Mouse (Mus musculus) forebrain, embryonic 11.5 days (tissue): ENCODE measurements around the gene Tcap. TPM values are rescaled to one million over a fixed set of nuclear protein-coding genes. Genes with fewer than 3 reads are reported as not detected.

Experiments used
- ATAC-seq: fragments of 200-750 bp; cut with Nextera tagmentation; replicated peaks from 2 replicates; pipeline ENCODE4 v1.8.0; 2017; ENCODE audit warnings: moderate TSS enrichment; ENCODE audit not compliant: low FRiP score
- DNase-seq: peaks from one replicate; pipeline ENCODE4 v3.0.0-alpha.2; 2017; ENCODE audit warnings: low spot score
- H3K27ac ChIP-seq: fragments of 300-500 bp; sonication (generic); 2 replicates; pipeline ENCODE4 v1.5.1; 2014; ENCODE audit warnings: low read depth, low read length
- H3K27me3 ChIP-seq: fragments of 300-500 bp; sonication (generic); 2 replicates; pipeline ENCODE4 v1.6.1; 2014; ENCODE audit warnings: mild to moderate bottlenecking, low read length, mixed read lengths; ENCODE audit not compliant: control insufficient read depth, insufficient read depth
- H3K36me3 ChIP-seq: fragments of 300-500 bp; sonication (generic); 2 replicates; pipeline ENCODE4 v1.6.1; 2014; ENCODE audit warnings: mild to moderate bottlenecking, low read length, moderate library complexity, mixed read lengths; ENCODE audit not compliant: control insufficient read depth, insufficient read depth
- H3K4me1 ChIP-seq: fragments of 300-500 bp; sonication (generic); replicated peaks from 2 replicates; pipeline ENCODE4 v1.6.1; 2014; ENCODE audit warnings: low read length, mixed read lengths; ENCODE audit not compliant: control insufficient read depth, insufficient read depth
- H3K4me2 ChIP-seq: fragments of 300-500 bp; sonication (generic); 2 replicates; pipeline ENCODE4 v1.6.1; 2014; ENCODE audit warnings: low read depth, mild to moderate bottlenecking, low read length, moderate library complexity, mixed read lengths; ENCODE audit not compliant: severe bottlenecking
- H3K4me3 ChIP-seq: fragments of 300-500 bp; sonication (generic); 2 replicates; pipeline ENCODE4 v1.5.1; 2014; ENCODE audit warnings: low read depth, low read length
- H3K9ac ChIP-seq: fragments of 300-500 bp; sonication (generic); 2 replicates; pipeline ENCODE4 v1.6.1; 2014; ENCODE audit warnings: low read length
- H3K9me3 ChIP-seq: fragments of 300-500 bp; sonication (generic); 2 replicates; pipeline ENCODE4 v1.6.1; 2016; ENCODE audit warnings: low read length, mixed read lengths; ENCODE audit not compliant: control insufficient read depth
- WGBS: fragments of 180-500 bp; shearing (Covaris S2); extraction: QIAGEN DNeasy Blood & Tissue Kit; methylation state at CpG from one replicate; pipeline ENCODE4 v1.1.7; 2014; 5-methylcytosine and 5-hydroxymethylcytosine counted together
- polyA plus RNA-seq: library from polyadenylated mRNA; unstranded; fragments of >200 nt; fragmentation: Nextera tagmentation; extraction: Ambion mirVana; gene quantifications from 2 replicates; pipeline ENCODE4 v1.2.1, GENCODE M21; 2014

The Tcap gene
- polyA plus RNA-seq, 1 experiment from 2014 or later, result not detected

- Histone ChIP-seq H3K4me2 (peak overlapping the region; percentile 21), H3K9me3 (no peaks in the 10 kb centered on the region), H3K36me3 (peaks cover 4% of the 10 kb centered on the region; the same call in 1 of the 2 replicates), H3K4me3 (no peak overlapping the region), H3K4me1 (peaks cover 14% of the 10 kb centered on the region), H3K27ac (peak overlapping the region; percentile 58), H3K9ac (0 out of 2 replicates have a peak overlapping the region, but pooled peaks have one; percentile 12), H3K27me3 (no peaks in the 10 kb centered on the region)
- WGBS, result 22% methylated on average over 10 of the region's 10 CpGs
- DNase-seq (peak; percentile 82), ATAC-seq (peak; percentile 84)
Observed at GRCm38 (mm10) chr11:98371556-98372240, 11.9 kb upstream of the Tcap start.

- Histone ChIP-seq H3K9ac (no peak overlapping the region), H3K4me2 (no peak overlapping the region; the same call in 1 of the 2 replicates), H3K36me3 (peaks cover 4% of the 10 kb centered on the region; the same call in 1 of the 2 replicates), H3K27ac (no peak overlapping the region), H3K9me3 (no peaks in the 10 kb centered on the region), H3K27me3 (no peaks in the 10 kb centered on the region), H3K4me3 (no peak overlapping the region), H3K4me1 (peaks cover 14% of the 10 kb centered on the region)
- WGBS, result 8% methylated on average over 2 of the region's 2 CpGs
- peak; percentile 75 for DNase-seq
- 0 out of 2 replicates have a peak, but pooled peaks have one; percentile 35 for ATAC-seq
Observed at GRCm38 (mm10) chr11:98372406-98372805, 11.2 kb upstream of the Tcap start.

GRCm38 (mm10) chr11:98373244-98373643, 10.4 kb upstream of the Tcap start:
- no peak for ATAC-seq
- DNase-seq, result no peak
- H3K4me1 ChIP-seq, result peaks cover 14% of the 10 kb centered on the region
- H3K27ac ChIP-seq, result no peak overlapping the region
- H3K9me3 ChIP-seq, result no peaks in the 10 kb centered on the region
- no peak overlapping the region for H3K4me3 ChIP-seq
- no peaks in the 10 kb centered on the region for H3K27me3 ChIP-seq
- H3K36me3 ChIP-seq, result peaks cover 4% of the 10 kb centered on the region; the same call in 1 of the 2 replicates
- no peak overlapping the region for H3K9ac ChIP-seq
- 90% methylated on average over 6 of the region's 6 CpGs for WGBS
- H3K4me2 ChIP-seq, result no peak overlapping the region

GRCm38 (mm10) chr11:98374266-98374665, 9.3 kb upstream of the Tcap start:
- no peaks in the 10 kb centered on the region for H3K9me3 ChIP-seq
- H3K9ac ChIP-seq, result no peak overlapping the region
- H3K27me3 ChIP-seq, result no peaks in the 10 kb centered on the region
- 89% methylated on average over 8 of the region's 8 CpGs for WGBS
- H3K4me1 ChIP-seq, result peaks cover 14% of the 10 kb centered on the region
- H3K4me3 ChIP-seq, result no peak overlapping the region
- no peak overlapping the region for H3K4me2 ChIP-seq
- ATAC-seq, result no peak
- DNase-seq, result no peak
- no peak overlapping the region for H3K27ac ChIP-seq
- peaks cover 7% of the 10 kb centered on the region for H3K36me3 ChIP-seq

- ATAC-seq (no peak), DNase-seq (no peak)
- Histone ChIP-seq H3K36me3 (peaks cover 7% of the 10 kb centered on the region), H3K4me2 (no peak overlapping the region), H3K9ac (no peak overlapping the region), H3K4me1 (peaks cover 4% of the 10 kb centered on the region), H3K4me3 (no peak overlapping the region), H3K27ac (no peak overlapping the region), H3K27me3 (no peaks in the 10 kb centered on the region), H3K9me3 (no peaks in the 10 kb centered on the region)
- WGBS, result 65% methylated on average over 5 of the region's 5 CpGs
Observed at GRCm38 (mm10) chr11:98376756-98377155, 6.9 kb upstream of the Tcap start.

- Histone ChIP-seq H3K9me3 (no peaks in the 10 kb centered on the region), H3K4me3 (no peak overlapping the region), H3K36me3 (peaks cover 7% of the 10 kb centered on the region), H3K27me3 (no peaks in the 10 kb centered on the region), H3K9ac (no peak overlapping the region), H3K27ac (no peak overlapping the region), H3K4me2 (no peak overlapping the region), H3K4me1 (no peaks in the 10 kb centered on the region)
- WGBS, result 86% methylated on average over 11 of the region's 11 CpGs
- ATAC-seq (no peak), DNase-seq (no peak)
Observed at GRCm38 (mm10) chr11:98377787-98378186, 5.8 kb upstream of the Tcap start.

- 92% methylated on average over 7 of the region's 7 CpGs for WGBS
- Histone ChIP-seq H3K4me2 (no peak overlapping the region), H3K9ac (no peak overlapping the region), H3K27me3 (no peaks in the 10 kb centered on the region), H3K27ac (no peak overlapping the region), H3K4me3 (no peak overlapping the region), H3K4me1 (no peaks in the 10 kb centered on the region), H3K36me3 (peaks cover 7% of the 10 kb centered on the region), H3K9me3 (no peaks in the 10 kb centered on the region)
- ATAC-seq (no peak), DNase-seq (no peak)
Observed at GRCm38 (mm10) chr11:98379379-98379778, 4.2 kb upstream of the Tcap start.

- no peak overlapping the region for H3K27ac ChIP-seq
- no peaks in the 10 kb centered on the region for H3K4me1 ChIP-seq
- no peaks in the 10 kb centered on the region for H3K27me3 ChIP-seq
- no peak overlapping the region for H3K9ac ChIP-seq
- ATAC-seq (no peak), DNase-seq (no peak)
- no peak overlapping the region for H3K4me2 ChIP-seq
- no peaks in the 10 kb centered on the region for H3K9me3 ChIP-seq
- H3K36me3 ChIP-seq, result peaks cover 3% of the 10 kb centered on the region
- no peak overlapping the region for H3K4me3 ChIP-seq
- WGBS, result 90% methylated on average over 6 of the region's 6 CpGs
Observed at GRCm38 (mm10) chr11:98380106-98380505, 3.5 kb upstream of the Tcap start.

- 88% methylated on average over 2 of the region's 2 CpGs for WGBS
- no peaks in the 10 kb centered on the region for H3K9me3 ChIP-seq
- ATAC-seq, result no peak
- no peak overlapping the region for H3K4me2 ChIP-seq
- H3K4me3 ChIP-seq, result no peak overlapping the region
- H3K27me3 ChIP-seq, result peaks cover 11% of the 10 kb centered on the region
- H3K27ac ChIP-seq, result no peak overlapping the region
- no peak for DNase-seq
- H3K9ac ChIP-seq, result no peak overlapping the region
- no peaks in the 10 kb centered on the region for H3K4me1 ChIP-seq
- H3K36me3 ChIP-seq, result peaks cover 3% of the 10 kb centered on the region
Observed at GRCm38 (mm10) chr11:98381651-98382050, 2.0 kb upstream of the Tcap start.
